Mouse (Mus musculus): Measurements from ENCODE around the gene Pkig. TPM values are rescaled to one million over a fixed set of nuclear protein-coding genes. Genes with fewer than 3 reads are reported as not detected.

Pkig gene
- polyA plus RNA-seq (2016; fragmentation: Nextera tagmentation; extraction: Ambion mirVana), result 156 and 158 TPM in 2 replicates

DNA sequence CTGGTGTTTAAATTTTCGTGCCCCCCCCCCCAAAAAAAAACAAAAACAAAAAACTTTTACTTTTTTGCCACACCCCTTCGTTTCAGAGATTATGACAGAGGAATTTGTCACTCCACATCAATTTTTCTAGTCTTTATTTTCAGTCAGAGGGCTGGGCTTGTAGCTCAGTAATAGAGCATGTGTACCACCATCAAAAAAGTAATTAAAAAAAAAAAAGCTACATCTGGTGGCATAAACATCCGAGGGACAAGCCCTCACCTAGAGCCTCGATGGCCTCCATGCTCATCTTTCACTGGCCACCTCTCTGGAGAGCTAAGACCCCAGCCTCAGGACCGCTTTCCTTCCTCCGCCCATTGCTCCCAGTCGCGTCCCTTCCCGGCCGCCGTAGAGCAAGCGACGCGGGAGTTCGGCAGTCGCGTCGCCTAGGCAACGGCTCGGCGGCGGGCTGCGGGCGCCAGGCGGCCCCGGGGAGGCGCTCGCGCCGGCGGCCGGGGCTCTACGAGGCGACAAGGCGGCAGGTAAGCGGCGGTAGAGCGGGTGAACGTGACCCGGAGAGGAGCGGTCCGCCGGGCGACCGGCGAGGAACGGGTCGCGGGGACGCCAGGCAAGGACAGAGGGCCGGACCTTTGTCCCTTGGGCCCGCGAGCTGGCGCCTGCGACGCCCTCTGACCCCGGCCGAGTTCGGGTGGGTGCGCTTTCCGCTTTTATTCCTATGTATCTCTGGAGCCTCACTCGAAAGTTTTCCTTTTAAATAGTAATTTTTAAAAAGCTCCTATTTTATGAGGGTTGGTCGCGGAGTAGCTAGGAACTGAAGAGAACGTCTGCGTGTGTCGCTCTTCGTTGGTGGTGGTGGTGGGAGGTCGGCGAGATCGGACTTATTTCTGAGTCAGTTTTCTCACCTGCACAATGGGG lies at the start of gene Pkig:
Pkig (plus strand) TSS at position 412 of the 912 bp plus-strand sequence.
- WGBS, result under 1% methylated on average over 71 of the region's 71 CpGs
- Histone ChIP-seq H3K27me3 (no peaks in the 10 kb centered on the region), H3K4me3 (replicated peaks) (peak within 1 kb of the TSS; percentile 69), H3K9ac (peak within 1 kb of the TSS; percentile 77), H3K4me1 (peaks cover 23% of the 10 kb centered on the region), H3K27ac (peak within 1 kb of the TSS; percentile 77), H3K4me2 (peak within 1 kb of the TSS; percentile 55), H3K36me3 (replicated peaks) (no peaks in the 10 kb centered on the region), H3K9me3 (no peaks in the 10 kb centered on the region)
- ATAC-seq (ENCODE audit: low FRiP score), result peak; percentile 95

- WGBS, result 90% methylated on average over 12 of the region's 12 CpGs
- ATAC-seq (ENCODE audit: low FRiP score), result no peak
- Histone ChIP-seq H3K4me2 (no peak overlapping the region), H3K4me3 (replicated peaks) (no peak overlapping the region), H3K27me3 (no peaks in the 10 kb centered on the region), H3K9me3 (no peaks in the 10 kb centered on the region), H3K4me1 (no peaks in the 10 kb centered on the region), H3K36me3 (replicated peaks) (peaks cover 31% of the 10 kb centered on the region), H3K27ac (no peak overlapping the region), H3K9ac (no peak overlapping the region)
Observed at GRCm38 (mm10) chr2:163609281-163609975, 48.8 kb upstream of the Pkig start.

DNA sequence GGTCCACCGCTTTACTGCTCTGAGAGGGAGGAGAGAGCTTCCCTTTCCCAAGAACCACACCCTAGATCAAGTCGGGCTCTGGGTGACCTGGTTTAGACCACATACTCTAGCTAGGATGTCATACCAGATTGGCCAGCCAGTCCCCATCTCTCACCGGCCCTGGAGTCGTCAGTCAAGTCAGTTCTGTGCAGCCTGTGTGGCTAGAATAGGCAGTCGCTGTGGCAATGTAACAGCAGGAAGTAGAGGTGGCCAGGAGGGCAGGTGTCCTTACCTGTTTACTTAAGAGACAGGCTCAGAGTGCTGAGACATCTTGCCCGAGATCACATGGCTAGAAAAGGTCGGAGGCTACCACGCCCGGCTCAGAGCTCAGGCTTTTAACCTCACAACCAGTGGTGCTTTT lies 47.0 kb upstream of the Pkig start:
- WGBS, result 82% methylated on average over 9 of the region's 9 CpGs
- peaks cover 46% of the 10 kb centered on the region for H3K36me3 ChIP-seq (replicated peaks)
- no peak for ATAC-seq (ENCODE audit: low FRiP score)

DNA sequence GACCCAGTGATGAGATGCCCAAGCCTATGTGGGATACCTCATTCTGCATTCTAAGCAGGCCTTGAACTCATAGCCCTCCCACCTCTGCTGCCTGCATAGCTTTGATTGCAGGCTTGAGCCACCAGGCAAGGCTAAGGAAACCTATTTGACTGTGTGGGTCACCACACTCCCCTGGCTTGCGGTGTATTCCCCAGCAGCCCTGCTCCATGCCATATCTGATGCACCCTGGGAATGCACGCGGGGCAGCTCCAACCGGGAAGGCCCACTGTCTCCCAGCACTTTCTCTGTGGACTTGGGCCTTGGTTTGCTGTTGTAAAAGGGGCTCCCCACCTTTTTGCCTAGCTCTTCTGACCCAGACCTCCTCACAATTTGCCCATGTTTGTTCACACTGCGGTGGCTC lies 45.0 kb upstream of the Pkig start:
- Histone ChIP-seq H3K4me3 (replicated peaks) (no peak overlapping the region), H3K4me1 (no peaks in the 10 kb centered on the region), H3K27me3 (no peaks in the 10 kb centered on the region), H3K9ac (no peak overlapping the region), H3K9me3 (no peaks in the 10 kb centered on the region), H3K27ac (no peak overlapping the region), H3K4me2 (no peak overlapping the region), H3K36me3 (replicated peaks) (peaks cover 63% of the 10 kb centered on the region)
- 93% methylated on average over 5 of the region's 5 CpGs for WGBS
- ATAC-seq (ENCODE audit: low FRiP score), result no peak

More for the DNA sequence above, 47.0 kb upstream of the Pkig start:
- Histone ChIP-seq H3K4me2 (no peak overlapping the region), H3K9me3 (no peaks in the 10 kb centered on the region), H3K9ac (no peak overlapping the region), H3K4me1 (no peaks in the 10 kb centered on the region), H3K27me3 (no peaks in the 10 kb centered on the region), H3K4me3 (replicated peaks) (no peak overlapping the region), H3K27ac (no peak overlapping the region)

- no peak for ATAC-seq (ENCODE audit: low FRiP score)
- H3K27ac ChIP-seq, result no peak overlapping the region
- no peak overlapping the region for H3K9ac ChIP-seq
- H3K4me2 ChIP-seq, result no peak overlapping the region
- H3K36me3 ChIP-seq (replicated peaks), result peaks cover 67% of the 10 kb centered on the region
- H3K4me3 ChIP-seq (replicated peaks), result no peak overlapping the region
- H3K9me3 ChIP-seq, result no peaks in the 10 kb centered on the region
- WGBS, result 94% methylated on average over 4 of the region's 4 CpGs
- no peaks in the 10 kb centered on the region for H3K4me1 ChIP-seq
- H3K27me3 ChIP-seq, result no peaks in the 10 kb centered on the region
Observed at GRCm38 (mm10) chr2:163613990-163614389, 44.2 kb upstream of the Pkig start.

DNA sequence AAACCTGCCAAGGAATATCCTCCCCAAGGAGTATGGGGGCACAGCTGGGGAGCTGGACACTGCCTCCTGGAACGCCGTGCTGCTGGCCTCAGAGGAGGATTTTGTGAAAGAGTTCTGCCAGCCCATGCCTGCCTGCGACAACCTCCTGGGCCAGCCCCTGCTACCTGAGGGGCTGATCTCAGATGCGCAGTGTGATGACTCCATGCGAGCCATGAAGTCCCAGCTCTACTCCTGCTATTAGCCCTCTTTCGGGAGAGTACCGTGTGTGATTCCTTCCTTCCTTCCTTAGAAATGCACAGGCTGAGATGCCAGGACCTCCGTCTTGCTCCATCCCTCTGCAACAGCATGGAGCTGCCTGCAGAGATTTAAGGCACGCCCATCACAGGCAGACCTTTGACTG lies 42.8 kb upstream of the Pkig start:
- H3K9me3 ChIP-seq, result no peaks in the 10 kb centered on the region
- 94% methylated on average over 9 of the region's 9 CpGs for WGBS
- no peak overlapping the region for H3K27ac ChIP-seq
- no peak overlapping the region for H3K4me2 ChIP-seq
- no peak overlapping the region for H3K9ac ChIP-seq
- ATAC-seq (ENCODE audit: low FRiP score), result no peak
- H3K4me1 ChIP-seq, result no peaks in the 10 kb centered on the region
- peaks cover 76% of the 10 kb centered on the region for H3K36me3 ChIP-seq (replicated peaks)
- H3K4me3 ChIP-seq (replicated peaks), result no peak overlapping the region
- H3K27me3 ChIP-seq, result no peaks in the 10 kb centered on the region

DNA sequence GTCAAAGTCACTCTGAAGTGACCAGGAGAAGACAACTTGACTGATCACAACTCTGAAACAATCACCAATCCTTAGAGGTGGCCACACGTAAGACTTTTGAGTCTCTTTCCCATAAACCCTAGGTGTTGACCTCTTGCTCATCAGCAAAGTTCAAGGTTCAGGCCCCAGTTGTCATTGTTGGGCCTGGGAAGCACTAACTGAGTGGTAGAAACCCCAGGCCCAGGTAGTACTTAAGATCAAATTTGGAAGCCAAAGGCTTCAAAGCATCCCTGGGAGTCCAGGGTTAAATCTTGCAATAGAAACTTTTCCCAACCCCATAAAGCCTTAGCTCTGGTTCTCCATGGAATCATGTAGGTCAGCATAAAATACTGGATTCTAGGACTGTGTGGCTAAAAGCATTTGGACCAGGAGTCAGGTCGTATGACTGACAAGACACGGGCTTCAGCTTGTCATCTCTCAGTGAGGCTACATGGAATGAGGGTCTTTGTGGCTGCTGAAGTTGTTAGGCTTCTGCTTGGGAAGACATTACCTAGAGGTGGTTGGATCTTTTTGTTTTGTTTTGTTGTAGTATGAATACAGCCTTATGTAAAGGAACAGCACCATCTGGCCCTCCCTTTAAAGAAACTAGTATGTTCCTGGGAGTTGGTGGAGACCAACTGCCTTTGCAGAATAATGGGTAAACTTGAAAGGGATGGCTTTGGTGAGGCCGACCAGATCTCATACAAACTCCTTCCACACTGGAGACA lies 42.1 kb upstream of the Pkig start:
- ATAC-seq (ENCODE audit: low FRiP score), result no peak
- Histone ChIP-seq H3K4me3 (replicated peaks) (no peak overlapping the region), H3K27me3 (no peaks in the 10 kb centered on the region), H3K4me1 (no peaks in the 10 kb centered on the region), H3K9me3 (no peaks in the 10 kb centered on the region), H3K27ac (no peak overlapping the region), H3K36me3 (replicated peaks) (peaks cover 82% of the 10 kb centered on the region), H3K9ac (no peak overlapping the region), H3K4me2 (no peak overlapping the region)
- WGBS, result 95% methylated on average over 4 of the region's 4 CpGs

DNA sequence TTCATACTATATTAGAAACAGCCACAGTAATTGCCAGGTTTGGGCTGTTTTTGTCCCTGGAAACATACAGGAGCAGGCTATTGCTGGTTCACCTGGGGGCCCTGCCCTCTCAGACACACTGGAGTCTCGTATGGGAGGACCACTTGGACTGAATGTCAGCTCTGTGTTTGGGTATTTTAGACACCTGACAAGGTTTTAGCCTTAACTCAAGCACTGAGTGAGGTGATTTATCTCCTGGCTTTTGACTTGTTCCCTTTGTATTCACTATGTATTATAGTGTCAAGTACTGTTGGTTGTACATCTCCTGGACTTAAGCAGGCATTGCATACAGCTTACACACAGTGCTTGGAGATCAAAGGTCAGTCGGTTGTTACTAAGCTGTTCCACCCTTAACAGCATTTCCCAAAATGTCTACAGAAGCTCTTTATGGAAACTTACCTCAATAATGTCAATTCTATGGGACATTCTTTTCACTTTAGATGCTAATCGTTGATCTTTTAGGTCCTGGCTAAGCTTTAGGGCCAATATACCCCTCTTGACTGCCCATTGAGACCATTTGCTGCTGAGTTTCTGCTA lies 41.4 kb upstream of the Pkig start:
- no peak overlapping the region for H3K27ac ChIP-seq
- H3K4me2 ChIP-seq, result no peak overlapping the region
- peaks cover 76% of the 10 kb centered on the region for H3K36me3 ChIP-seq (replicated peaks)
- no peak overlapping the region for H3K9ac ChIP-seq
- H3K4me1 ChIP-seq, result no peaks in the 10 kb centered on the region
- 83% methylated on average over 3 of the region's 3 CpGs for WGBS
- H3K9me3 ChIP-seq, result no peaks in the 10 kb centered on the region
- no peaks in the 10 kb centered on the region for H3K27me3 ChIP-seq
- no peak for ATAC-seq (ENCODE audit: low FRiP score)
- H3K4me3 ChIP-seq (replicated peaks), result no peak overlapping the region

GRCm38 (mm10) chr2:163617232-163617863 lies 40.8 kb upstream of the Pkig start:
- H3K4me1 ChIP-seq, result no peaks in the 10 kb centered on the region
- no peak overlapping the region for H3K4me2 ChIP-seq
- no peak overlapping the region for H3K4me3 ChIP-seq (replicated peaks)
- H3K36me3 ChIP-seq (replicated peaks), result peaks cover 74% of the 10 kb centered on the region
- no peaks in the 10 kb centered on the region for H3K27me3 ChIP-seq
- H3K9ac ChIP-seq, result no peak overlapping the region
- H3K27ac ChIP-seq, result no peak overlapping the region
- no peaks in the 10 kb centered on the region for H3K9me3 ChIP-seq
- 79% methylated on average over 3 of the region's 3 CpGs for WGBS
- ATAC-seq (ENCODE audit: low FRiP score), result no peak

DNA sequence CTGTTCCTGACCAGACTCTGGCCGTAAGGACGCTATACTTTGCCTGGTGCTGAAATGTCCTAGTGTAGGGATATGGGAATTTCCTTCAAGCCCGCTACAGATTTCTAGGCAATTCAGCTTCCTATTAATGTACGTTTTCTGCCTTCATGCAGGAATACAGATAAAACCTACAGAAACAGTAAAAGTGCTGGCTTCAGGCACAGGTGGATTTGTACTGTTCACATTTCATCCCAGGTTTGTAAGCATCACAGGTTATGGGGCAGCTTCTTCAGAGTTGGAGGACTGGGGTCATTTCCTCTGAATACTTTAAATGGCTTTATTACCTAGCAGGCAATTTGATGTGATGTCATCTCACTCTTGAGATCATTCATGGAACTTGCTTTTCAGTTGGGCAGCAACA lies 40.3 kb upstream of the Pkig start:
- peaks cover 79% of the 10 kb centered on the region for H3K36me3 ChIP-seq (replicated peaks)
- WGBS, result 93% methylated on average over 4 of the region's 4 CpGs
- no peak for ATAC-seq (ENCODE audit: low FRiP score)

DNA sequence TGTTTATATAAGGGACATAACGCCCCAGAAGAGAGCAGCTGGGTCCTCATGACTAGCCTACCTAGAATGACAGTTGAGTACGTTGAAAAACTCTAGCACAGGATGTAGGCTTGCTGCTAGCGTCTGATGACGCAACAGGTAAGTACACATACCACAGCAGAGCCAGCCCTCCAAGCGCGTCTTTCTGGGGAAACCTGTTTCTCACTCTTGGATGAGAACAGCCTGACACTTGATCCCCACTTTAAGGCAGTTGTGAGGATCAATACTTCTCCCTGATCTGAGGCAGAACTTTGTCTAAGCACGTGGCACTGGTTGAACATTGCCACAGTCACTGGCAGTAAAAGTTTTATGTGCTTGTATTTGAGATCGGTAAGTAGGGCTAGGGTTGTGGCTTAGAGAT lies 37.7 kb upstream of the Pkig start:
- Histone ChIP-seq H3K4me1 (no peaks in the 10 kb centered on the region), H3K4me2 (no peak overlapping the region), H3K36me3 (replicated peaks) (peaks cover 79% of the 10 kb centered on the region), H3K4me3 (replicated peaks) (no peak overlapping the region), H3K27ac (no peak overlapping the region), H3K9ac (no peak overlapping the region), H3K27me3 (no peaks in the 10 kb centered on the region), H3K9me3 (no peaks in the 10 kb centered on the region)
- 90% methylated on average over 8 of the region's 8 CpGs for WGBS
- no peak for ATAC-seq (ENCODE audit: low FRiP score)

More for the DNA sequence above, 40.3 kb upstream of the Pkig start:
- no peaks in the 10 kb centered on the region for H3K27me3 ChIP-seq
- no peaks in the 10 kb centered on the region for H3K4me1 ChIP-seq
- H3K27ac ChIP-seq, result no peak overlapping the region
- no peak overlapping the region for H3K9ac ChIP-seq
- H3K4me3 ChIP-seq (replicated peaks), result no peak overlapping the region
- H3K9me3 ChIP-seq, result no peaks in the 10 kb centered on the region
- H3K4me2 ChIP-seq, result no peak overlapping the region
